Mouse (Mus musculus): ENCODE results near the gene Dnajc1. TPM values are rescaled to one million over a fixed set of nuclear protein-coding genes. Genes with fewer than 3 reads are reported as not detected.
A peak's percentile ranks its signal among the peaks of the same experiment; 100 is the strongest.

The Dnajc1 gene
- total RNA-seq, 2 experiments from 2014 or later: 8.5 to 12.5 TPM

GRCm38 (mm10) chr2:18195691-18196396 is 196.8 kb downstream of the Dnajc1 start:
- DNase-seq: peak; percentile 18

GRCm38 (mm10) chr2:18195285-18195684 is 197.3 kb downstream of the Dnajc1 start:
- no peak for DNase-seq

- no peak for DNase-seq
These were observed 204.3 kb downstream of the Dnajc1 start for GRCm38 (mm10) chr2:18188367-18188766.

- DNase-seq: no peak
These were observed 209.6 kb downstream of the Dnajc1 start for GRCm38 (mm10) chr2:18183079-18183478.

- no peak for DNase-seq
These were observed 211.0 kb downstream of the Dnajc1 start for GRCm38 (mm10) chr2:18181631-18182030.

GRCm38 (mm10) chr2:18180323-18180722 is 212.3 kb downstream of the Dnajc1 start:
- no peak for DNase-seq

- DNase-seq: no peak
These were observed 216.4 kb downstream of the Dnajc1 start for GRCm38 (mm10) chr2:18176235-18176634.

GRCm38 (mm10) chr2:18175234-18175633 is 217.4 kb downstream of the Dnajc1 start:
- DNase-seq: no peak

- no peak for DNase-seq
These were observed 223.3 kb downstream of the Dnajc1 start for GRCm38 (mm10) chr2:18169174-18169948.

GRCm38 (mm10) chr2:18165511-18165910 is 227.1 kb downstream of the Dnajc1 start:
- no peak for DNase-seq

GRCm38 (mm10) chr2:18160992-18161391 is 231.6 kb downstream of the Dnajc1 start:
- DNase-seq: no peak

GRCm38 (mm10) chr2:18159426-18159825 is 233.2 kb downstream of the Dnajc1 start:
- DNase-seq: no peak

- no peak for DNase-seq
These were observed 236.5 kb downstream of the Dnajc1 start for GRCm38 (mm10) chr2:18156131-18156530.

Data from gastrocnemius, postnatal 25 days (tissue).